Mouse (Mus musculus) liver, postnatal 0 days (tissue): ENCODE measurements at regions not wholly inside any gene's neighbourhood (a gene's known extent, or its start where the extent isn't known, plus 50 kb on each side); places are given as distances from the start of the nearest gene placed in this dataset.

Source experiments
- CTCF ChIP-seq: sonication (generic); IDR thresholded peaks from 2 replicates; pipeline ENCODE4 v1.5.1; 2016; ENCODE audit warnings: antibody characterized with exemption, low read depth
- EP300 ChIP-seq: IDR thresholded peaks from 2 replicates; pipeline ENCODE4 v1.6.1; 2016; ENCODE audit warnings: antibody characterized with exemption, low read depth, mild to moderate bottlenecking

- TF ChIP-seq EP300 = no peak
- TF ChIP-seq CTCF = no peak
These were observed 69.5 kb downstream of the Lrrc30 start for GRCm38 (mm10) chr17:67563036-67563435.
